Mouse (Mus musculus) heart, adult 2 months (tissue): ENCODE results near the gene Usp42.

Source experiments
- CTCF ChIP-seq: fragments of 200-600 bp; IDR thresholded peaks from 2 replicates; pipeline ENCODE4 v1.8.1; 2022; ENCODE audit warnings: antibody characterized with exemption, mild to moderate bottlenecking, moderate library complexity
- EP300 ChIP-seq: fragments of 200-500 bp; IDR thresholded peaks from 2 replicates; pipeline ENCODE4 v1.6.1; 2011; ENCODE audit warnings: low read depth, low read length, control low read depth; ENCODE audit not compliant: insufficient read depth
- POLR2A ChIP-seq: fragments of 200-500 bp; IDR thresholded peaks from 2 replicates; pipeline ENCODE4 v1.6.1; 2011; ENCODE audit warnings: mild to moderate bottlenecking, low read depth, low read length, control low read depth; ENCODE audit not compliant: insufficient read depth

- TF ChIP-seq CTCF, result no peak
- no peak for TF ChIP-seq POLR2A
- TF ChIP-seq EP300, result no peak
Observed at GRCm38 (mm10) chr5:143755529-143756141, 23.6 kb upstream of the Usp42 start.
